Mouse (Mus musculus) kidney, embryonic 14.5 days (tissue): ENCODE measurements around the gene Mpo. TPM values are rescaled to one million over a fixed set of nuclear protein-coding genes. Genes with fewer than 3 reads are reported as not detected.

ENCODE experiments used
- ATAC-seq: fragments of 200-750 bp; cut with Nextera tagmentation; 2 replicates; pipeline ENCODE4 v1.8.0; 2017; ENCODE audit warnings: moderate number of reproducible peaks, mild to moderate bottlenecking, moderate TSS enrichment, moderate library complexity; ENCODE audit not compliant: low FRiP score, low TSS enrichment
- H3K27ac ChIP-seq: fragments of 300-500 bp; sonication (generic); 2 replicates; pipeline ENCODE4 v1.5.1; 2014; ENCODE audit warnings: low read depth, mild to moderate bottlenecking, low read length, moderate library complexity, mixed read lengths
- H3K27me3 ChIP-seq: fragments of 300-500 bp; sonication (generic); 2 replicates; pipeline ENCODE4 v1.6.1; 2014; ENCODE audit warnings: mild to moderate bottlenecking, low read length; ENCODE audit not compliant: control insufficient read depth, insufficient read depth
- H3K36me3 ChIP-seq: fragments of 300-500 bp; sonication (generic); 2 replicates; pipeline ENCODE4 v1.6.1; 2014; ENCODE audit warnings: low read length, mixed read lengths; ENCODE audit not compliant: control insufficient read depth, insufficient read depth
- H3K4me1 ChIP-seq: fragments of 300-500 bp; sonication (generic); 2 replicates; pipeline ENCODE4 v1.6.1; 2014; ENCODE audit warnings: low read length, mixed read lengths; ENCODE audit not compliant: control insufficient read depth, insufficient read depth
- H3K4me2 ChIP-seq: fragments of 300-500 bp; sonication (generic); replicated peaks from 2 replicates; pipeline ENCODE4 v1.6.1; 2014; ENCODE audit warnings: low read depth, mild to moderate bottlenecking, low read length
- H3K4me3 ChIP-seq: fragments of 300-500 bp; sonication (generic); 2 replicates; pipeline ENCODE4 v1.5.1; 2014; ENCODE audit warnings: mild to moderate bottlenecking, low read length
- H3K9ac ChIP-seq: fragments of 300-500 bp; sonication (generic); 2 replicates; pipeline ENCODE4 v1.6.1; 2014; ENCODE audit warnings: low read depth, mild to moderate bottlenecking, low read length, moderate library complexity
- H3K9me3 ChIP-seq: fragments of 300-500 bp; sonication (generic); 2 replicates; pipeline ENCODE4 v1.6.1; 2016; ENCODE audit warnings: low read length; ENCODE audit not compliant: control insufficient read depth
- WGBS: fragments of 180-500 bp; shearing (Covaris S2); extraction: QIAGEN DNeasy Blood & Tissue Kit; methylation state at CpG from one replicate; pipeline ENCODE4 v1.1.7; 2014; 5-methylcytosine and 5-hydroxymethylcytosine counted together
- polyA plus RNA-seq: library from polyadenylated mRNA; unstranded; fragments of >200 nt; fragmentation: Nextera tagmentation; extraction: Ambion mirVana; gene quantifications from 2 replicates; pipeline ENCODE4 v1.2.1, GENCODE M21; 2014

The Mpo gene
- polyA plus RNA-seq = 0.41 TPM in 1 of 2 replicates, not detected in the other

DNA sequence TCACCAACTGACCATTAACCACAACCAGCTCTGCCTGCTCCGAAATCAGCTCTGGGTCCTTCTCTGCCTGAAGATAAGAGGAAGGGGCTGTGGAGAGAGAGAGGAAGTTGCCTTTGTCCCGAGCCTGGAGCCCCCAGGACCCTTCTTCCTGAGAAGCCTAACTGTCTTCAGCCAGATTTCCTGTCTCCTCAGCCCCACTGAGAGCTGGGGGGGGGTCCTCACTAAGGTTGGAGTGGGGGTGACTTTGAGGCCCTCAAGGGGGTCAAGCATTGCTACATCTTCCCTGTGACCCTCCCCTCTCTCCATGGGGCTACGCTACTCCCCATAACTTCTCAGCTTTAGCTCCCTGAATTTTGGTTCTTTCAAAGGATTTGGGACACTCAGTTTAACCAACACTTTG lies at the start of gene Mpo:
TSS of gene Mpo (plus strand) at position 122 of the 400 bp plus-strand sequence.
- no peaks in the 10 kb centered on the region for H3K36me3 ChIP-seq
- WGBS = 65% methylated on average over 3 of the region's 3 CpGs
- no peak for ATAC-seq
- no peaks in the 10 kb centered on the region for H3K27me3 ChIP-seq
- no peak within 1 kb of the TSS for H3K9ac ChIP-seq
- H3K4me1 ChIP-seq = no peaks in the 10 kb centered on the region
- H3K9me3 ChIP-seq = no peaks in the 10 kb centered on the region
- H3K27ac ChIP-seq = no peak within 1 kb of the TSS
- no peak within 1 kb of the TSS for H3K4me2 ChIP-seq
- H3K4me3 ChIP-seq = no peak within 1 kb of the TSS

DNA sequence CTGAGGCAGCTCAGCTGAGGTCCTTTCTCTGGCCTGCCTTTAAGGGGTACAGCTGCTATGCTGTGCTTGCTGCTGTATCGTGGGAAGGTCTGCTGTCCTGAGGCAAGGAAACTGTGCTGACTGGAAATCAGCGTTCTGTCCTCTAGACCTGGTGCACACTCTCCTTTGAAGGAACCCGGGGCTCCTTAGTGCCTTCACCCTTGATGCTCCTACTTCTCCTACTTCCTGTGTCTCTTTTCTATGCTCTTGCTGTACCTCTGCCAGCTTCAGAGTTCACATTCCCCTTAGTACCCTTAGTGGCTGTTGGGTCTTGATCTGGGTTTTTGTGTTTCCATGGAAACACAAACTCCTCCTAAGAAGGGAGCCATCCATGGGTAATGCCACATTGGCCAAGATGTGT lies 49.7 kb upstream of the Mpo start:
- no peak overlapping the region for H3K4me2 ChIP-seq
- no peak overlapping the region for H3K27ac ChIP-seq
- no peak for ATAC-seq
- H3K9me3 ChIP-seq = no peaks in the 10 kb centered on the region
- H3K9ac ChIP-seq = no peak overlapping the region
- 0 out of 2 replicates have a peak, but pooled peaks cover 3% of the 10 kb centered on the region for H3K4me1 ChIP-seq
- H3K4me3 ChIP-seq = no peak overlapping the region
- peaks cover 49% of the 10 kb centered on the region for H3K36me3 ChIP-seq
- no peaks in the 10 kb centered on the region for H3K27me3 ChIP-seq
- 94% methylated on average over 3 of the region's 3 CpGs for WGBS

DNA sequence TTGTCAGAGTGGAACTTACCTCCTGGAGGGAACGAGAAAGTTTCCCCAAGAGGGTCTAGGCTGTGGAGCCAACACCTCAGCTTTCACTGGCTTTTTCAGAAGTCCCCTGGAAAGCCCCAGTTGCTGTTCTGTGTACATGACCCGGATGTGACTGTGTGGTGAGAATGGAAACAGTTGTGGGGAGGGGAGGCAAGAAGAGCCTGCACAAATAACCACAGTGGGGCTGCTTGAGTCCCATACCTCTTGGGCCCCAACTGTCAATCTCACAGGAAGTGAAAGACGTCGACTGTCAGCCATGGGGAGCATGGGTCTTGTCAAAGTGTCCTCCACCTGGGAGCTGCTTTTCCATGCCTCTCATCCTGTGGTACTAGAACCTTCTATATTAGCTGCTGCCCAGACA lies 48.4 kb upstream of the Mpo start:
- Histone ChIP-seq H3K4me1 (peaks cover 14% of the 10 kb centered on the region; the same call in 1 of the 2 replicates), H3K9me3 (no peaks in the 10 kb centered on the region), H3K4me3 (no peak overlapping the region), H3K9ac (no peak overlapping the region), H3K36me3 (peaks cover 42% of the 10 kb centered on the region), H3K27ac (no peak overlapping the region), H3K4me2 (no peak overlapping the region), H3K27me3 (no peaks in the 10 kb centered on the region)
- WGBS = 87% methylated on average over 4 of the region's 4 CpGs
- ATAC-seq = no peak

DNA sequence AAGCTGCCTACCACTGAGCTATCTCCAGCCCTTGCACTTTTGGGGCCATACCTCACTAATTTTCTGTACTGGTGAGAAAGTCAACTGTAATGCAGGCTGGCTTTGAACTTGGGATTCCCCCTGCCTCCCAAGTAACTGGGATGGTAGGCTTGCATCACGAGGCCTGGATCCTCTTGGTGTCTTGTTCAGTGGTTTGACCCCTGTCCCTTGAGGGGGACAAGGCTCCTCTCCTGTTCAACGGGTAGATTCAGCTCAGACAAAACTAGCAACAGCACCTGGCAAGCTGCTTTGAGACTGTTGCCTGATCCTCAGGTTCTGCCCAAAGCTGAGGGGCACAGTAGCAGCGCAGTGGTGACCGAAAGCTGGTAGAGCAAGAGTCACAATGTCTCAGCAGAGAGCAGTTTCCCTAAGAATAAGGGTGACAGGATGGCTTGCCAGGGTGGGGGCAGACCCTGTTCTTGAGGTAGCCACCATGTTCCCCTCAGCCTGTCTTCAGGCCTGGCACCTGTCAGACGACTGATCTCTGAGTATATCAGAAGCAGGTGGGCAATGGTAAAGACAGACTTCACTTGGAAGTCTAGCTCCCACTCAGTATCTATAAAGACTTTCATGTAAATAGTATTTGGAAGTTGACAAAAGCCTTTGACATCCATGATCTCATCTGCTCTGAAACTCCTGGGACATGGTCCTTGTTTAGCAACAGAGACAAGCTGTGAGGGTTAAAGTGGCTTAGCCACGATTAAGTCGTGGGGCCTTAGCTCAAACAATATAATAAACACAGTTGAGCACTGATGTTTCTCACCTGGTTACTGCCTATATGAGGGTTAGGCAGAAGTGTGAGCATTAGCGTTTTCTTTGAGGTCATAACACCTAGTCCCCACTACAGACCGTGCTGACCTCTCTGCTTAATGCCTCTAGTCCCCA lies 47.5 kb upstream of the Mpo start:
- Histone ChIP-seq H3K9me3 (no peaks in the 10 kb centered on the region), H3K9ac (no peak overlapping the region), H3K4me2 (no peak overlapping the region), H3K4me3 (no peak overlapping the region), H3K36me3 (peaks cover 33% of the 10 kb centered on the region), H3K4me1 (peaks cover 14% of the 10 kb centered on the region; the same call in 1 of the 2 replicates), H3K27me3 (no peaks in the 10 kb centered on the region), H3K27ac (no peak overlapping the region)
- ATAC-seq = no peak
- WGBS = 82% methylated on average over 9 of the region's 9 CpGs

DNA sequence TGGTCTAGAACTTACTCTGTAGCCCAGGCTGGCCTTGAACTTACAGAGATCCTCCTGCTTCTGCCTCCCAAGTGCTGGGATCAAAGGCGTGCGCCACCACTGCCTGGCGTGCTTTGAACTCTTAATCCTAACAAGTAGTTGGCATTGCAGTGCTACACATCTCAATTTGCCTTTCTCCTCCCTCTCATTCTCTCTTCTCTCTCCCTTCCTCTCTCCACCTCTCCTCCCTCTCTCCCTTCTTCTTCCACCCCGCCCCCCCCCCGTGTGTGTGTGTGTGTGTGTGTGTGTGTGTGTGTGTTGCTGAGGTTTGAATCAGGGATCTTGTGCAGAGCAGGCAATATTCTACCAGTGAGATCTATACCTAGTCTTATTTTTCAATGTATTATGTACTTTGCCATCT lies 46.1 kb upstream of the Mpo start:
- Histone ChIP-seq H3K36me3 (peaks cover 28% of the 10 kb centered on the region), H3K27ac (no peak overlapping the region), H3K4me2 (no peak overlapping the region), H3K9ac (no peak overlapping the region), H3K27me3 (no peaks in the 10 kb centered on the region), H3K4me1 (peaks cover 14% of the 10 kb centered on the region; the same call in 1 of the 2 replicates), H3K4me3 (no peak overlapping the region), H3K9me3 (no peaks in the 10 kb centered on the region)
- 91% methylated on average over 5 of the region's 5 CpGs for WGBS
- ATAC-seq = no peak

DNA sequence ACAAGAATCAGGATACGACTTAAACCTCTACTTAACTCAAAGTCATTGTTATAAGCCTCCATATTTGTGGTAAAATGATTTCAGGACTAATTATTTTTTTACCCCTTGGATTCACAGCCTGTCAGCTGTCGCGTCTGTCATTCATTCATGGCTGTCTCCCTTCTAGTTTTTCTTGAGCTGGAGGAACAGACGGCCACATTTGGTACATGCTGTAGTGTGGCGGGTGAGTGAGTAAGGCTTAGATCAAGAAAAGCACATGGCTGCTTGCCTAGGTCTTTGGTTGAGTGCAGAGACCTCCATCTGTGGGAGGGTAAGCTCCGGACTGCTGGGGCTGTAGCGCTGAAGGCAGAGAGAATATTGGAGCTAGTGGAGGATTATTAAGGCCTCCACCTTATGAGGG lies 45.7 kb upstream of the Mpo start:
- H3K4me1 ChIP-seq = peaks cover 14% of the 10 kb centered on the region; the same call in 1 of the 2 replicates
- H3K9ac ChIP-seq = no peak overlapping the region
- H3K27ac ChIP-seq = no peak overlapping the region
- H3K27me3 ChIP-seq = no peaks in the 10 kb centered on the region
- no peak overlapping the region for H3K4me2 ChIP-seq
- 93% methylated on average over 7 of the region's 7 CpGs for WGBS
- no peak overlapping the region for H3K4me3 ChIP-seq
- peaks cover 25% of the 10 kb centered on the region for H3K36me3 ChIP-seq
- no peaks in the 10 kb centered on the region for H3K9me3 ChIP-seq
- no peak for ATAC-seq

DNA sequence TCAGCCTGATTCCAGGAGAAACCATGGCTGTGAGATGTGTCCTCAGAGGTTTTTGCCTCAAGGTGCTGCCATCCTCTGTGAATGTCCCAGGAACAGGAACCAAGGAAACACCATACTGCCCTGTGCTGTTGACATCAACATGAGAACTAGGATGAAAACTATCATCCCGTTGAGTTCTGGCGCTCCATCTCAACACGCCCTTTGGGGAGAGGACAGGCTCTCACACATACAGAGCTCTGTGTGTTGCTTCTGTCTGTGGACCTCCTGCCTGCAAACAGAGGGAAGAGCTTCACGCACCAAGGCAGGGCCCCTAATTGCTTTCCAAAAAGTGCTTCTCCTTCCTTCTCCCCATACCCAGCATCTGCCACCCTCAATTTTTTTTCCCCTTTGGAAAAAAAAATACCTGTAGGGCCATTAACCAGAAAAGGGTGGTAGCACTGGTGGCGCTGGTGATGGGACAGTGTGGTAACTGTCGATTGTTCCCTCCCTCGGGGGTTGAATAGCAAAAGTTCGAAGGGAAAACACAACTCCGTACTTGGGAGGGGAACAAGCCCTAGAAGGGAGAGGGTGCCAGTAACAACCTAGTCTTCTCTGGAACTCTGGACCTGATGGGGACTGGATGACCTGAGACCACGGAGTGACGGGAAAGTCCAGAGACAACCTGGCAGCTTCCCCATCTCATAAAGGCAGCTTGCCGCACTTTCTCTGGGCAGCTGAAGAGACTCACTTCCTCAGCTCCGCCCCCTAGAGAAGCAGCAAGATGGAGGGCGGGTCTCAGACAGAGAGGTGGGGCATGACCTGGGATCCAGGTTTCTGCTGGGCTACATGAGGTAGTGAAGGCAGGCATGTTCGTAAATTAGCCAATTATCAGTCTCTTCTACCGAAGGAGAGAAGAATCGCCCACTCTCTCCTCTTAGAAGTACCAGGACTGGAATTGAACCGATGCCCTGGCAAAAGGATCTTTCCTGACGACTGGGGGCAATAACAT lies 45.0 kb upstream of the Mpo start:
- ATAC-seq = peak; percentile 40; the same call in 1 of the 2 replicates
- Histone ChIP-seq H3K4me2 (peak overlapping the region; percentile 25; the same call in 1 of the 2 replicates), H3K27me3 (no peaks in the 10 kb centered on the region), H3K4me3 (no peak overlapping the region; the same call in 1 of the 2 replicates), H3K9me3 (no peaks in the 10 kb centered on the region), H3K27ac (peak overlapping the region; percentile 65), H3K9ac (peak overlapping the region; percentile 7; the same call in 1 of the 2 replicates), H3K4me1 (peaks cover 14% of the 10 kb centered on the region; the same call in 1 of the 2 replicates), H3K36me3 (peaks cover 20% of the 10 kb centered on the region)
- WGBS = 27% methylated on average over 19 of the region's 19 CpGs

DNA sequence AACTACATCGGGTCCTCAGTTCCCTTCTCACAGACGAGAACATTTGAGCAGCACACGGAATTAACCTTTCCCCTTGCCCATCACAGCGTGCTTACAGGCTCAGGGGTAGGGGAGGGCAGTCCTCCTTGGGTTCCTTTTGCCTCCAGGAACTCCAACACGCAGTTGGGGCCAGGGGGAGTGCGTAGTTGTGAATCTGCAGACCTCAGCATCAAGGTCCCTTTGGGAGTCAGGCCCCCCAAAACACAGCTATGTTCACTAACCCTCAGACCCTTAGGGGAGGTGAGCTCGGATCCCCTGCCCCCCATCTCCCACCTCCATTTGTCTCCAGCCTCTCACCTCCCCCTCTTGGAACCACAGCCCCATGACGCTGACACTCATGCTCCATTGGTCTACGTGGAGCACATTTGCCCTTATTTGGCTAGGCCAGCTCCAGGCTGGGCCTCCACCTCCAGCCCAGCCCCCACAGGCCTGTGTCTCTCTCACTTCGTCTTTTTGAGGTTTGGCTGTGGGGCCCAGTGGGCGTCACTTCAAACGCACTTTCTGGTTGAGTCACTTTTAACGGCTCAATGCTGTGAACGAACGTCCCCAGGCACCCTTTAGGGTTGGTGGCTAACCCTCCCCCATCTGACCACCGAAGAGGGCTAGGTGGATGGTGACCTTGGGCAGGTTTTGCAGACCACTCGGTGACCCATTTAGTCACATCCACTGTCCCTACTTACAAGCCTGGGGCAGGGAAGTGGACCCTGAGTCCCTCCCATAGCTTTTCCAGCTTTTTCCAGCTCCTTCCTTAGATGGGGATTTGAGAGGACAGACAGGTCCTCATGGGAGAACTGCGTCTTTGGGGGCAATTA lies 44.0 kb upstream of the Mpo start:
- ATAC-seq = peak; percentile 88
- 17% methylated on average over 18 of the region's 18 CpGs for WGBS
- Histone ChIP-seq H3K4me2 (peak overlapping the region; percentile 25; the same call in 1 of the 2 replicates), H3K4me3 (no peak overlapping the region; the same call in 1 of the 2 replicates), H3K27me3 (no peaks in the 10 kb centered on the region), H3K9me3 (no peaks in the 10 kb centered on the region), H3K36me3 (peaks cover 11% of the 10 kb centered on the region), H3K9ac (0 out of 2 replicates have a peak overlapping the region, but pooled peaks have one; percentile 7), H3K4me1 (peaks cover 15% of the 10 kb centered on the region; the same call in 1 of the 2 replicates), H3K27ac (peak overlapping the region; percentile 65)
